Mouse (Mus musculus) stomach, postnatal 0 days (tissue): ENCODE results near the gene Celf3.

Experiments
- CTCF ChIP-seq: IDR thresholded peaks from 2 replicates; pipeline ENCODE4 v1.5.1; 2016; ENCODE audit warnings: antibody characterized with exemption, low read depth, mild to moderate bottlenecking, moderate library complexity
- EP300 ChIP-seq: optimal IDR thresholded peaks from 2 replicates; pipeline ENCODE3; 2016; ENCODE audit warnings: antibody characterized with exemption

GRCm38 (mm10) chr3:94502243-94502642 is 24.1 kb downstream of the Celf3 start:
- no peak for TF ChIP-seq EP300
- TF ChIP-seq CTCF = peak; percentile 87
